Mouse (Mus musculus) heart, adult 18-20 months (tissue): ENCODE results near the gene Grb2. TPM values are rescaled to one million over a fixed set of nuclear protein-coding genes. Genes with fewer than 3 reads are reported as not detected.

ENCODE experiments used
- DNase-seq, 2 experiments: peaks; one replicate each; pipeline ENCODE4 v3.0.0; 2021 to 2022; ENCODE audit warnings: mixed read lengths in 1 of 2
- total RNA-seq, 2 experiments: library from RNA; stranded (reverse); gene quantifications; 2 replicates each; pipeline ENCODE4 v1.2.3; 2021

Grb2 gene
- total RNA-seq, 2 experiments from 2014 or later: 98.4 to 111 TPM

DNA sequence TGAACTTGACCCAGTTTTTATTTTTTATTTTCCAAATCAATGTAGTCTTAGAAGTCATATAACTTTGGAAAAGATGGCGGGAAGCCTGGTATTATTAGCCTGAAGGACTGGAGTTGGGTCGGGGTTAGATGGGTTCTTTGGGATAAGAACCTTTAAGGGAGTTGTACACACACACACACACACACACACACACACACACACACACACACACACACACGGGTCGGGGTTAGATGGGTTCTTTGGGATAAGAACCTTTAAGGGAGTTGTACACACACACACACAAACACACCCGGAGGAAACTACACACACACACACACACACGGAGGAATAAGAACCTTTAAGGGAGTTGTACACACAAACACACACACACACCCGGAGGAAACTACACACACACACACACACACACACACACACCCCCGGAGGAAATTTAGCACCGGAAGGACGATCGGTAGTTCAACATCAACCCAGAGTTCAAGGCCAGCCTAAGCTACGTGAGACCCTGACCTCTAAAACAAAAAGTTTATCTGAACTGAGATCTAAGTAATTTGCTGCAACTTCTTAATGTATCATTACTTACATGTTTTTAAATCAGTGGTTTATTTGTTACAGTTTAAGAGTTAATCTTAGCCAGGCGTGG lies 79.8 kb downstream of the Grb2 start:
- no peak for DNase-seq

DNA sequence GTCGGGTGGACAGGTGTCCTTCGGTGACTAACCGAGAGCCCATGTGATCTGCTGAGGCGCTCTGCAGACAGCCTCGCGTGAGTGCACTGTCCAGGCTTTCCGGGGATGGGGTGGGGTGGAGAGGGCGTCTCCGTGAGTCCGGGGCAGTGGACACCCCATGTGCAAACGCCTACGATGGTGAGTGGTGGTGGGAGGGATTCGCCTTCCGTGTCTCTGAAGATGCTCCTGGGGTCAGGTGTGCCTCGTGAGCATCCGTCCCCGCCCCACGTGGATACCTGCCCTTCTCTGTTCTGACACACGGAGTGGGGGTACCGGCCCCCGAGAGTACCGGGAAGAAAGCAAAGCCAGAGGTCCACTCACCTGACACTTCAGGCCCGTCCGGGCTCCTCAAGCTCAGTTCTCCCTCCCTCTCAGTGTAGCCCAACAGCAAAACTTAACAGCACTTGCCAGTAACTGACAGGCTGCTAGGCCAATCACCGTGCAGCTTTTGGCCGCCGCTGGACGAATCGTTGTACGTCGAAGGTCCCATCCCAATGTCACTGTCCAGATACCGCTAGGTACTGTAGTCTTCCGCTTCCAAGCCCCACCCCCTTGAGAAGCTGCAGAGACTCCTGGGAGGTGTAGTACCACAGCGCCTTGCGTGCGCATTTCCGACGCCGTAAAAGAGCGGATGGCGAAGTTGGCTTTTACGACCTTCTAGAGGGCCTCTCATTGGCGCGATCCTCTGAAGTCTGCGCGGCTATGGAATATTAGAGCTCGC lies 80.5 kb downstream of the Grb2 start, which contains the start of gene Slc25a19:
Gene Slc25a19 (minus strand): TSS at position 591 of the 760 bp plus-strand sequence.
- peak; percentile 100 for DNase-seq

DNA sequence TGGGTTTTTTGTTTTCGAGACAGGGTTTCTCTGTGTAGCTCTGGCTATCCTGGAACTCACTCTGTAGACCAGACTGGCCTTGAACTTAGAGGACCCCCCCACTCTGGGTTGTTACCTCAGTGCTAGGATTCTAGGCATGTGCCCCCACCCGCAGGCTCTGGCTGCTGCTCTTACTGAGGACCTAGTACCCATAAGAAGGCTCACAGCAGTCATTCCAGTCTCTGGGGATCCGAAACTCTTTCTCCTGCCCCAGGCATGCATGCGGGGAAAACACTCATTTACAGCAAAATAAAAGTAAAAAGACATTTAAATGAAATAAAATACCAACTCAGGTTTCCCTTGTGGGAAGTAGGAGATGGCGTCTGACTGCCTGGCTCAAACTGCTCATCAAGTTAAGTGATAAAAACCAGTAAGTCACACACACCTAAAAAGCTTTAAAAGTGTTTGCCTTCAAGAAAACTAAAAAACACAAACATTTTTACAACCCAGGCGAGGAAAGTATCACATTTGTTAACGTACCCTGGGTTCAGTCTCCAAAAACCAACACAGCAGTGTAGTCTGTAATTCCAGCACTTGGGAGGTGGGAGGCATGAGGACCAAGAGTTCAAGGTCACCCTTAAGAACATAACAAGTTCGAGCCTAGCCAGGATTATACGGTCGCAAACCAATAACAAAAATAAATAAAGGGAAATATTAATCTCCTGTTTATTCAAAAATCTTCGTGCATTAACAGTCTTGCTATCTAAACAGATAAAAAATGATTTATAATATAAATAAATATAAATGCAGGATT lies 81.4 kb downstream of the Grb2 start:
- no peak for DNase-seq

DNA sequence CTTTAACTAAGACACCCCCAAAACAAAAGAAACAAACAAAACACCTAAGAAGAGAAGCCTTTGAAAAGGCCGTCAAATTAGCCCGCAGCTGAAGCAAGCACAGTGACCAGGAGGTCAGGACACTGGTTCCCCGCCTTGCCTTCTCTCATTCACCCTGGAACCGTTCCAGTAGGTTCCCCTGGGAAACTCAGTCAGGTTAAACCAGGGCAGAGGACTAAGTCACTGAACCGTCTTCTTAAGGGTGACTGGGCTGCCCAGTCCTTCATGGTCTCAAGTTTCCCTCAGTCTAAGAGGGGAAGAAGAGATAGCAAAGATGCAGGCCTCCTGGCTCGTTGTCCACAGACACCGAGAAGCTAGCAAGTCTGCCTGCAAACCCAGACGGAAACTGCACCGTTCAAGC lies 82.5 kb downstream of the Grb2 start:
- DNase-seq: no peak

DNA sequence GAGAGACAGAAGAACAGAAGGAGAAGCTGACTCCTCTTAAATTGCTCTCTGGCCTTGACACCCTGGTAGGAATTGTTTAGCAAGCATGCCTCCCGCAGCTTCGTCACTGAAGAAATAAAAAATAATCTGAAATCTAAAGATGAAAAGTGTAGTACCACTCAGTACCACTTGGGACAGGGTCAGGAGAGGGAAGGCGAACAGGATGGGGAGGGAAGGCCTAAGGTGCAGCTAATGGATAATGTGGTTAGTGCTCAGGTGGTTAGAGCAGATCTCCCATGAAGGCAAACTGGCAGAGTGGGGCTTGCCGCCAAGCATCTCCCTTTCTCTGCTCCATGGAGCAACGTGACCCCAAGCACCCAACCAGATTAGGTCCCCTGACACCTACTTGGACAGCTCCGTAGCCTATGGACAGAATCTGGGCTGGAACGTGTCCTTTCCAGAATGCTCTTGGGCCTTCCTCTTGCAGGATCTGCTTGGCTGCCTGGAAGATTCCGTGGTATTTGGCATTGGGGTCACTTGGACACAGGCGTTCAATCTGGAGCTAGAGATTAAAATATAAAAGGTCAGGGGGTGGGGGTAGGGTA lies 84.8 kb downstream of the Grb2 start:
- DNase-seq: no peak

DNA sequence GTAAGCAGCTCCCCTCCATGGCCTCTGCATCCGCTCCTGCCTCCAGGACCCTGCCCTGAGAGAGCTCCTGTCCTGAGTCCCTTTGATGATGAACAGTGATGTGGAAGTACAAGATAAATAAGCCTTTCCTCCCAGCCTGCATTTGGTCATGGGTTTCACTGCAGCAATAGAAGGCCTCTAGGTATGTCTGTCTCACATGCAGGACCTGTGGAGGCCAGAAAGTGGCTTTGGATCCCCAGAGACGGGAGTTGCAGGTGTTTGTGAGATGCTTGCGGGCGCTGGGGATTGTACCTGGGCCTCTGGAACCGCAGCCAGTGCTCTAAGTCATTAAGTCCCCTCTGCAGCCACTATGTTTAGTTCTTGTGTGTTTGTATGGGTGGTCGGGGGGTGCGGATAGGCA lies 88.4 kb downstream of the Grb2 start:
- no peak for DNase-seq

DNA sequence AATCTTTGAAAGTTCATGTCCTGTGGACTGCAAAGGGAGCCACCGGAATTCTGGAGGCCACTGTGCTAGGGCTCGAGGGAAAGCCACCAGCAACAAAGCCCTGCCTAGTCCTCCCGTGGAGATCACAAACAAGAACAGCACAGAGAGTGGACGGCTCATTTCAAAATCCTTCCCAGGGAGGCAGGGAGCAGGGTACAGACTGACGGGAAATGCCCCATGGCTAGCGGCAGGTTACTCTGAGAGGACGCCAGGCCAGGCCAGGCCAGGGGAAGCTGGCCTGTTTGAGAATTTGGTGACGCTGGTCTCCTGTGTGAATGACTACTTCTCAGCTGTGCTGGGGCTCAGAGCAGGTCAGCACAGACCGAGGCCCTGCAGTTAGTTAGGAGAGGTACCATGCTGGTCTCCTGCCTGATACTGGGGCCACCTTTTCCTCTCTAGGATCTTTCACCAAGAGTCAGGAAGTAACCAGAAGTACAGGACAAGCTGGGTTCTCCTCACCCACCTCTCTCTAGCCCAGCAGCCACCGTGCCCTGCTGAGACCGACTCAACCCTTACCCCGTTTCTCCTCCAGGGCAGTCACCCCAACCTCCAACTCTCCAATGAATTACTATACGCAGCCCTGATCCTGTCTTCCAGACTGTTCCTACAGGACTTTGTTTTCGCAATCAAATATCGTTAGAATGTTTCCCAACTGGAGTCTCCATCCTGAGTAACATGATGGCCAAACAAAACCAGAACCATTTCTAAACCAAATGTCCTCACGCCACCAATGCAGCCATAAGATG lies 89.5 kb downstream of the Grb2 start:
- no peak for DNase-seq

DNA sequence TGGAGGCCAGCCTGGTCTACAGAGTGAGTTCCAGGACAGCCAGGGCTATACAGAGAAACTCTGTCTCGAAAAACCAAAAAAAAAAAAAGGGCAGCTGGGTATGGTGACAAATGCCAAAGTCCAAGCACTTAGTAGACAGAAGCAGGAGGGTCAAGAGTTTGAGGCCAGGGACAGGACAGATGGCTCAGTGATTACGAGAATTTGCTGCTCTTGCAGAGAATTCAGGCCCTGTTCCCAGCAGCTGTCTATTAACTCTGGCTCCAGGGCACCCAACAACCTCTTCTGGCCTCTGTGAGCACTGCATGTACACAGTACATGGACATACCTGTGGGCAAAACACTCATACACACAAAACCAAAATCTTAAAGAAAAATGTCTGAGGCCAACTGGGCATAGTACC lies 90.4 kb downstream of the Grb2 start:
- DNase-seq: no peak

DNA sequence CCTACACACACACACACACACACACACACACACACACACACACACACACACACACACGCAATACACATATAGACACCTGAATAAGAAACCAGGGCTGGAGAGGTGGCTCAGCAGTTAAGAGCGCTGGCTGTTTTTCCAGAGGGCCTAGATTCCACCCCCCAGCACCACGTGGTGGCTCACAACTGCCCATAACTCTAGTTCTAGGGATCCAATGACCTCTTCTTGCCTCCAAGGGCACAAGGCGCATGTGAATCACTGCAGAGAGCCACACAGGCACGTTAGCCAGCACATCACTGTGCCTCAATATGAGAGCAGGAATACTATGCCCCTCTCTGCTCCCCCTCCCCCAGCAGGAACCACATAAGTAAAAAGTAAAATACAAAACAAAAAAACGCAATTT lies 91.5 kb downstream of the Grb2 start:
- no peak for DNase-seq

DNA sequence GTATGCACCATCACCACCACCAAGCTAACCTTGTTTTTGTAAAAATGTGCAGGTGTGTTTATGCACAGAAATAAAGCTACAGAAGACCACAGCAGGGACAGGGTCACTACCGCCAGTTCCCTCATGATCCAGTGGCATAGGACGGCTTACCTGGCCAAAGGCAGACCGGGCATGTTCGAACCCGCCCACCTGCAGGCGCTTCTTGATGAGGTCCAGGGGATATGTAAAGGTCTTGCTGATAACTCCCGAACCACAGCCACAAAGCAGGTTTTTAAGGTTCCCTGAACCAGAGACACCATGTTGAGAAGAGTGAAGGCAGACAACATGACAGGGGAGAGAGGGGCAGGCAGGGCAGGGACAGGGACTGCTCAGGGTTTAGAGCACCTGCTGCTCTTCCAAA lies 92.0 kb downstream of the Grb2 start:
- DNase-seq: no peak

DNA sequence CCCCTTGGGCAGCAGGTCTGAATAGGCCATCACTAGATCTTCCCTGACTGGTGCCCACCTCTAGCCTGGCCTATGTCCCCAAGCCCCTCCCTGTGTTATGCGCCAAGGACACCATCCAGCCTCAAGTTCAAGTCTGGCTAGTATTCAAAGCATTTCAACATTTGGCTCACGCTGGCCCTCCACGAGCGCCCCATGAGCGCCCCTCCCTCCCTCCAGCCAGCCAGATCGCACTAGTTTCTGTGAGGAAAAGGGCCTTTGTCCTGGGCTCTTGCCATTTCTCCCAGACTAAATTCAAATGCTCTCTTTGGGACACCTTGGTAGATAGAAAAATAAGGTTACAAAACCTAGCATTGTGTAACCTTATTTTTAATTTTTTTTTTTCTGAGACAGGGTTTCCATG lies 92.5 kb downstream of the Grb2 start:
- no peak for DNase-seq

DNA sequence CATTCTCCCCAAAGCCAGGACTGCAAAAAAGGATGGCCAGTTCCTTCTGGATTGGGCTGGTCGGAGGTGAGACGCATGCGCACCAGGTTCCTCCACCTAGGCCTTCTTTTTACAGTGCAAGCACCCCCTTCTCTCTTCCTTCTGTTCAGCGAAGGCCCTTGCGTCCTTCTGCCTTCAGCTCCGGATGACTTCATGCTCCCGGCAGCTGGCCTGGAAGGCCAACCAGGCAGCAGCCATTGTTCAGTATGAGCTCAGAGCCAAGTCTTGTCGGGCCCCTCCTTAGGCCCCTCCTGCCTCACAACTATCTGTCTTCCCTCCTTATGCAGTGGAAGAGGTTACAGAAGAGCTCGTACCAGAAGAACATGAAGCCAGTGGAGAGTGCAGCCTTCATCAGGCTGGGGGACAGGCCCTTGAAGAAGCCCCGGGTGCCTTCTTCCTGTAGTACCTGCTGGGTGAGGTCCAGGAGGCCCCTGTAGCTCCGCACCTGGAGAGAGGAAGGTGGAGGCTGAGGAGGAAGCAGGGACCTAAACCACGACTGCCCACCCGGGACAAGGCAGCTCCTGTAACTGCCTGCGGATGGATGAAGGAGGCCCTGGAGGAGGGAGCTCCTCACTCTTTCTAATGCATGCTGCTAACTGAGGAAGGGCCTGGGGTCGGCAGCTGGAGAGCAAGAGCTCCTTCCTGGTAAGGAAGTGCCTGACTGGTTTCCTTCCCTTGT lies 93.1 kb downstream of the Grb2 start:
- no peak for DNase-seq

DNA sequence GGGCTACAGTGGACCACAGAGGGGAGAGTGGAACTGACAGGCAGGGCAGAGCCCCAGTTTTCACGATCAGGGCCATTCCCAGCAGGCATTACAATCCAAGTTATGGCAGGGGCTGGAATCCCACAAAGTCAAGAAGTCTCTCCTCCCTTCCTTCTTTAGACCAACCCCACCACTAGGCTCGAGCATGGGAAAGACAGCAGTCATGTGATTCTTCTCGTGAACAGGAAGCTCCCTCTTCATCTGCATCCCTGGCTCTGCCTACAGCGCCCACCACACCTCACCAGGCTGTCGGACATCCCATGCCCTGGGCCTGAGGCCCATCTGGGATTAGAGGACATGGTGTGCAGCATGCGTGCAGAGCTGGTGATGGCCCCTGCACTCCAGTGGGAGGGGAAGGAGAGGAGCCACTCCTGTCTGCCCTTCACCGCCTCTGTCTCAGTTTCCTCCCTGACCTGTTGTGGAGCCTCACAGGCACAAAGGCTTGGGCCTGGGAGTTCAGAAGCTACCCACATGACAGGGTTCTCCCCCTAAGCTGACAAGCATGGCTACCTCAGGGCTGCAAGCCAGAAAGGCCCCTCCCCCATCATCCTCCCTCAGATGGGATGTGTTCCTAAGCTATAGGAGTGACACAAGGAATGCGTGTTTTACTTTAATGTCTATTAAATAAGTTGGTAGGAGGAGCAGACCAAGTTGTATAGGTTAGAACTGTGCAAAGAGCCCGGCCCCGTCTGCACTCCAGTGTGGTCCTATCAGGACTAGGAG lies 93.9 kb downstream of the Grb2 start:
- no peak for DNase-seq

DNA sequence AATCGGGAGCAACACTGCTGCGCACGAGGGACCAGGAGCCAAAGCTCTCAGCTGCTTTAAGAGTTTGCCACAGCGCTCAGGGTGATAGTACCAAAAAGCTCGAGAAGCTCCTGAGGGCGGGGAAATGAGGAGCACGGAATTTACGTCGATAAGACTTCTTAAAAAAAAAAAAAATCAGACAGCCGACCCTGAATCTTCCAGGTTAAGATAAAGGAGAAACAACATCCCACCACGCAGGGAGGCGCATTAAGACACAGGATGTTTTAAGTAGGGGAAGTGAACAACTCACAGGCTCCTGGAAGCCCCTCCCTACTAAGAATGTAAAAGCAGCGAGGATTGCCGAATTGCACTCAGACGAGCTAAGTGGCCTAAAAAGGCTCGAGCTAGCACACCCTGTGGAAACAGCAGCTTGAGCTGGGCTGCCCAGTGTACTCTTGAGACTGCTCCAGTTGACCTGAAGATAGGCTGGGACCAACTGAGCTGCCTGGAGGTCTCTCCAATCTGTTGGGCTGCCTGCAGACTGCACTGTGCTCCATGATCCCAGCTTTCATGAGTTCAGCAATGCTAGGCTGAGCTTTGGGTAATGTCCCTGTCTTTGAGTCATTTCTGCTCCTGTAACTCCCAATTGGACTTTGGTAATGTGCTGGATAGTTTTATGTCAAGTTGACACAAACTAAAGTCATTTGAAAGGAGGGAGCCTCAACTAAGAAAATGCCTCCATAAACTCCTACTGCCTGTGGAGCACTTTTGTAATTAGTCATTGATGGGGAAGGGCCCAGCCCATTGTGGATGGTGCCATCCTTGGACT lies 95.1 kb downstream of the Grb2 start:
- DNase-seq: no peak

DNA sequence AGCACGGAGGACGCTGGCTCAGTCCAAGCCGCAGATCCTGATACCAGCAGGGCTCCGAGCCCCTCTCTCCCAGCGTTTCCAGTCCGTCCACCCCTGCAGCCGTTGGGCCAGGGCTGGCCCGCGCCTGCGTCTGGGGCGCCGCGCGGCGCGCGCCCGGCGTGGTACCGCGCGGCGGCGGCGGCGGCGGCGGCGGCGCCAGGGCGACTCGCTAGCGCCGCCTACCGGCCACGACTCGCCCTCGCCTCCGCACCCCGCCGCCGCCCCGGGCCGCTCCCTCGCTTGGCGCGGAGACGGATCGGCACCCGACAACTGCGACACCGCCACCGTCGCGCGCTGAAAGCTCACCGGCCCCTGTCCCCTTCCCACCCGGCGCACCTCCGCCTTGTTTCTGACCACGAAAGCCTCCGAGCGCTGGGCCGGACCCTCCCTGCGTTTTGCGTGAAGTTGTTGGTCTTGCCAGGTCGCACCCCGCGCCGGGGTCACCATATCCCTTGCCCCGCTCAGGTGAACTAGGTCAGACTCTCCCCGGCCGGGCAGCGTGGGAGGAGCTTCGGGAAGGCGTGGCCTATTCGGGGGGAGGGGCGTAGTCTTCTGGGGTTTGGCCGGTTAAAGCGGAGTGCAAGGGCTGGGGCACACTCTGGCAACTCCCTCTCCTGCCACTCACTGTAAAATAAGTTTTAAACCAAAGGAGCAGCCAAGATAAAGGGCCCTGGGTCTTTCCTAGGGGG lies 95.8 kb downstream of the Grb2 start, which contains the start of gene Mif4gd:
Gene Mif4gd (minus strand): TSS at position 560 of the 728 bp plus-strand sequence.
- DNase-seq: peak; percentile 95 to 98

DNA sequence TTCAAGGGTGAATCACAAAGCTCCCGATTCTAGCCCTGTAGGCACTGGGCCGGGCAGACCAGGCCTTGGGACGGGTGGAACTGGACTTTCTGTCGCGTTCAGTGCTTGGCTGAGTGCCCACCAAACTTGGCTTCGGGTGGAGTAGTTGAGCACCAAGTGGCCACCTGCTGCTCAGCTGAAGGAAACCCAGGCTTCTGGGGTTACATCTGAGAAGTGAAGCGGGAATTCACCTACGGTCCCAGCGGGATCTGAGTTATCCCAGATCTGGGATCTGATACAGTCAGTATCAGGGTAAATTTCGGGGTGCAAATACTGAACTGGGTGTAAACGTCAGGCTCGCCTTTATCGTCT lies 96.4 kb downstream of the Grb2 start:
- DNase-seq: peak; percentile 89 to 90

DNA sequence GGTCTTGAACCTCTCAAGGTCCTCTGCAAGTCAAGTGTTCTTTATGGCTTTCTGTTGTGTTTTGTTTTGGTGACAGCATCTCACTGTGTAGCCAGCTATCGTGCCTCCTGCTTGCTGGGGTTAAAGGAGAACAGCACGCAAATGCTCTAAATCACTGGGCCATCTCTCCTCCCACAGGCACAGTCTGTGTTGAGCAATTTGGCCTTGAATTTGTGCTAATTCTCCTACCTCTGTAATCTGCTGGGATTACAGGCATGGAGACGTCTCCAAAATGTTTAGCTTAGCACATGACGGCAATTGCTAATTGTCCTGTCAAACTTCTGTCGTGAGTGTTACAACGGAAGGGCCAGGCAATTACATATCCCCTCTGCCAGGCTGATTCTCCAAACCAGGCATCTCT lies 97.2 kb downstream of the Grb2 start:
- no peak for DNase-seq

DNA sequence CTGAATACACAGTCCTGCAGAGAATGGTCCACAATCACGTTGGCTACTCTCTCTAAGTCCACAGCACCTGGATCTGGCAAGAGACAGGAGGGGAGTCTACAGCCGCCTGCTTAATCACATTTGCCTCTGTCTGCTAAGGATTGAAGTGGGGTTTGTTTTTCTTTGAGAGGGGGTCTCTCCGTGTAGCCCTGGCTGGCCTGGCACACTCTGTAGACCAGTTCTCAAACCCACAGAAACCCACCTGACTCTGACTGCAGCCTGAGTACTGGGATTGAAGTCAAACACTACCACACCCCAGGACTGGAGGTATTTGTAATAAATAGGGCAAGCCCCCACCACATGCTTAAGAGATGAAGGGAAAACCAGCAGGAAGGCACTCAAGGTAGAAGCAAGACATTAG lies 98.8 kb downstream of the Grb2 start:
- no peak for DNase-seq
